Comparison of ENCODE assay signal across 8 mouse cellular contexts in the genomic region with DNA sequence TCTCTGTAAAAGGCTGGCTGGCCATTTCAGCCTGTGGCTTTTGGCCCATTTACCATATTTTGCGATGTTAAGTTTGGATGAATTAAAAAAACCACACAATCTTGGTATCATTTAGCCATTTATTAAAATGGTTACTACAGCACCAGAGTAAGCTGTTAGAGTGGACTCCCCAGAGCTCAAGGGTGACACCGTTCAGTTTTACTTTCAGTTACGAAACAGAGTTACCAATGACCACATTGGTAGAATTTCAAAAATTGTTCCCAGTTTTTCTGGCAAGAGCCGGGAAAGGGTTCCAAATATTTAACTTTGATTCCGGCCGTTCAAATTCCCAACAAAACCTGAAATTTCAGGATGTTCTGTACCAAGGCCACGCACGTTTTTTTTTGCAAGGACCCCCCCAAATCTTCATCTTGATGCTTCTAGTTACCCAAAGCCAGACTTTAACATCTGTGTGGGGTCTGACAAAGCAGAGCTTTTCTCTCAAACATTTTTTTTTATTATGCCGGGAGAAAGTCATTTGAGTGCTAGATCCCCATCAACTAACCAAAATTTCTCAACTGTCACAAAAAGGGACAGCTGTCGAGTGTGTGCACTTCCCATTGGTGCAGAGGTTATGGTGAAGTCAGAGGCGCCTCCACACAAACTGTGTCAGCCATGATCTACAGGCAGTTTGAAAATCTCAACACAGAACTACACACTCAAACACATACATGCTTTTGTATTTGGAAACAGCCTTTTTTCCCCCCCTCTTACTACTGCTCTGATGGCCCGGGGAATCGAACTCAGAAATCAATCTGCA. TPM values are rescaled to one million over a fixed set of nuclear protein-coding genes. Genes with fewer than 3 reads are reported as not detected.
DNase-seq lines count a peak whose midpoint lies in the region; ATAC-seq and TF ChIP-seq lines count a peak whose summit lies in the region.

No protein-coding gene starts in this region.

- H3K4me1 ChIP-seq in thymus, adult 2 months (replicated peaks; ENCODE audit: control insufficient read depth, insufficient read depth, low read length) = peaks cover 16% of the 10 kb centered on the region
- H3K4me1 ChIP-seq in forebrain, embryonic 14.5 days (ENCODE audit: control insufficient read depth, insufficient read depth, low read length) = peaks cover 29% of the 10 kb centered on the region
- H3K4me1 ChIP-seq in limb, embryonic 15.5 days = peaks cover 50% of the 10 kb centered on the region
- H3K4me1 ChIP-seq in stomach, embryonic 16.5 days (ENCODE audit: control insufficient read depth, insufficient read depth, low read length) = peaks cover 26% of the 10 kb centered on the region

- H3K4me3 ChIP-seq in thymus, adult 2 months (ENCODE audit: control insufficient read depth, insufficient read depth, low read length) = peak overlapping the region; percentile 22; the same call in 1 of the 2 replicates
- peak overlapping the region; percentile 95 for H3K4me3 ChIP-seq in forebrain, embryonic 14.5 days (ENCODE audit: low read depth, low read length)
- peak overlapping the region; percentile 81 for H3K4me3 ChIP-seq in limb, embryonic 15.5 days
- H3K4me3 ChIP-seq in stomach, embryonic 16.5 days (replicated peaks; ENCODE audit: low read length) = peak overlapping the region; percentile 89

- H3K27ac ChIP-seq in thymus, adult 2 months (ENCODE audit: control insufficient read depth, insufficient read depth, low read length) = peak overlapping the region; percentile 34; the same call in 1 of the 2 replicates
- no peak overlapping the region for H3K27ac ChIP-seq in forebrain, embryonic 14.5 days (ENCODE audit: low read depth, low read length)
- no peak overlapping the region for H3K27ac ChIP-seq in limb, embryonic 15.5 days
- H3K27ac ChIP-seq in stomach, embryonic 16.5 days (ENCODE audit: low read length) = peak overlapping the region; percentile 57

- H3K9ac ChIP-seq in forebrain, embryonic 14.5 days (ENCODE audit: low read length) = peak overlapping the region; percentile 100
- H3K9ac ChIP-seq in limb, embryonic 15.5 days = 0 out of 2 replicates have a peak overlapping the region, but pooled peaks have one; percentile 48
- peak overlapping the region; percentile 99 for H3K9ac ChIP-seq in stomach, embryonic 16.5 days (ENCODE audit: low read length)

- peaks cover 68% of the 10 kb centered on the region for H3K36me3 ChIP-seq in thymus, adult 2 months (ENCODE audit: control insufficient read depth, insufficient read depth, low read length)
- H3K36me3 ChIP-seq in forebrain, embryonic 14.5 days (ENCODE audit: control insufficient read depth, insufficient read depth, low read length) = peaks cover 69% of the 10 kb centered on the region
- H3K36me3 ChIP-seq in limb, embryonic 15.5 days = peaks cover 53% of the 10 kb centered on the region
- H3K36me3 ChIP-seq in stomach, embryonic 16.5 days (ENCODE audit: control insufficient read depth, insufficient read depth, low read length) = peaks cover 38% of the 10 kb centered on the region

- WGBS in thymus, adult 2 months = 42% methylated on average over 13 of the region's 13 CpGs
- WGBS in forebrain, embryonic 14.5 days = 70% methylated on average over 13 of the region's 13 CpGs
- 42% methylated on average over 13 of the region's 13 CpGs for WGBS in limb, embryonic 15.5 days
- WGBS in stomach, embryonic 16.5 days = 33% methylated on average over 13 of the region's 13 CpGs

- no peak for DNase-seq in thymus, adult 2 months
- DNase-seq in thymus, postnatal 10 days (ENCODE audit: low spot score in 2 of 2) = no peak
- no peak for DNase-seq in forebrain, embryonic 14.5 days (ENCODE audit: low spot score)
- no peak for DNase-seq in cerebellum, adult 9-11 months
- no peak for DNase-seq in gastrocnemius, postnatal 4 days (ENCODE audit: low spot score in 2 of 2)
- no peak for DNase-seq in frontal cortex, postnatal 10 days (ENCODE audit: low spot score in 2 of 2)

- no peaks in the 10 kb centered on the region for H3K27me3 ChIP-seq in thymus, adult 2 months (ENCODE audit: control insufficient read depth, insufficient read depth, low read length)
- H3K27me3 ChIP-seq in forebrain, embryonic 14.5 days (replicated peaks; ENCODE audit: control insufficient read depth, insufficient read depth, low read length) = no peaks in the 10 kb centered on the region
- no peaks in the 10 kb centered on the region for H3K27me3 ChIP-seq in limb, embryonic 15.5 days
- H3K27me3 ChIP-seq in stomach, embryonic 16.5 days (ENCODE audit: control insufficient read depth, insufficient read depth, low read length) = no peaks in the 10 kb centered on the region

- no peak for TF ChIP-seq POLR2A in thymus, adult 2 months (IDR thresholded peaks at IDR 0.05; ENCODE audit: control insufficient read depth, extremely low read depth, insufficient read depth, low read length, poor library complexity)

- no peak for TF ChIP-seq CTCF in thymus, adult 2 months (IDR thresholded peaks at IDR 0.05; ENCODE audit: borderline replicate concordance, control insufficient read depth, extremely low read depth, insufficient read depth, low read length, poor library complexity)

- ATAC-seq in forebrain, embryonic 14.5 days = no peak
- ATAC-seq in limb, embryonic 15.5 days (ENCODE audit: insufficient number of reproducible peaks, low FRiP score, low TSS enrichment, low read depth) = no peak
- no peak for ATAC-seq in stomach, embryonic 16.5 days (ENCODE audit: insufficient read depth, low FRiP score)

- no peaks in the 10 kb centered on the region for H3K9me3 ChIP-seq in forebrain, embryonic 14.5 days (replicated peaks; ENCODE audit: control insufficient read depth, low read length)
- H3K9me3 ChIP-seq in limb, embryonic 15.5 days = no peaks in the 10 kb centered on the region
- no peaks in the 10 kb centered on the region for H3K9me3 ChIP-seq in stomach, embryonic 16.5 days (replicated peaks; ENCODE audit: control insufficient read depth, low read length)

- H3K4me2 ChIP-seq in forebrain, embryonic 14.5 days (ENCODE audit: low read length) = peak overlapping the region; percentile 88
- H3K4me2 ChIP-seq in limb, embryonic 15.5 days = peak overlapping the region; percentile 76
- peak overlapping the region; percentile 79 for H3K4me2 ChIP-seq in stomach, embryonic 16.5 days (ENCODE audit: low read depth, low read length)

RNA-seq across cellular contexts. Expression of gene Slc38a2, which starts 2.8 kb away (rescaled TPM):
- 105 and 110 TPM in 2 replicates for polyA plus RNA-seq in thymus, adult 2 months (2012; rRNA removed)
- polyA plus RNA-seq in forebrain, embryonic 14.5 days (2014; fragmentation: Nextera tagmentation; extraction: Ambion mirVana) = 142 and 195 TPM in 2 replicates
- 116 and 117 TPM in 2 replicates for polyA plus RNA-seq in limb, embryonic 15.5 days (2015; fragmentation: Nextera tagmentation; extraction: Ambion mirVana)
- polyA plus RNA-seq in stomach, embryonic 16.5 days (2015; fragmentation: Nextera tagmentation; extraction: Ambion mirVana) = 132 and 133 TPM in 2 replicates
- 100 to 1,000 TPM in 1 of 2 experiments, 10 to 100 TPM in 1; 80.6 to 101 TPM for total RNA-seq in gastrocnemius, postnatal 4 days (2021)

RNA-seq across cellular contexts. Expression of gene Slc38a1, which starts 54.0 kb away (rescaled TPM):
- polyA plus RNA-seq in thymus, adult 2 months (2012; rRNA removed) = 136 and 170 TPM in 2 replicates
- polyA plus RNA-seq in forebrain, embryonic 14.5 days (2014; fragmentation: Nextera tagmentation; extraction: Ambion mirVana) = 100 and 129 TPM in 2 replicates
- 48.0 and 54.0 TPM in 2 replicates for polyA plus RNA-seq in limb, embryonic 15.5 days (2015; fragmentation: Nextera tagmentation; extraction: Ambion mirVana)
- 55.6 and 58.0 TPM in 2 replicates for polyA plus RNA-seq in stomach, embryonic 16.5 days (2015; fragmentation: Nextera tagmentation; extraction: Ambion mirVana)
- 10 to 100 TPM; 19.6 to 23.8 TPM for total RNA-seq in gastrocnemius, postnatal 4 days (2021)

Comparison
In these comparisons a context has a peak if more than half of its experiments do, and no peak if none do; other contexts are left out.
1. H3K27ac ChIP-seq: peak in thymus, adult 2 months (single experiment) and stomach, embryonic 16.5 days (single experiment); none in forebrain, embryonic 14.5 days (single experiment) and limb, embryonic 15.5 days (single experiment).
2. H3K4me3 ChIP-seq: peak in every context shown above with its lines; median percentile 95 in forebrain, embryonic 14.5 days; 89 in stomach, embryonic 16.5 days; 81 in limb, embryonic 15.5 days; 22 in thymus, adult 2 months.
3. H3K9ac ChIP-seq: peak in every context shown above with its lines; median percentile 100 in forebrain, embryonic 14.5 days; 99 in stomach, embryonic 16.5 days; 48 in limb, embryonic 15.5 days.
4. Peak in every context shown above with its lines, with median percentiles within 50 percentile points of each other: H3K4me2 ChIP-seq.